Mouse (Mus musculus): ENCODE results near the gene AC124502.3. TPM values are rescaled to one million over a fixed set of nuclear protein-coding genes. Genes with fewer than 3 reads are reported as not detected.

AC124502.3 gene
- polyA plus RNA-seq, 1 experiment from 2014 or later: 1.5 TPM

DNA sequence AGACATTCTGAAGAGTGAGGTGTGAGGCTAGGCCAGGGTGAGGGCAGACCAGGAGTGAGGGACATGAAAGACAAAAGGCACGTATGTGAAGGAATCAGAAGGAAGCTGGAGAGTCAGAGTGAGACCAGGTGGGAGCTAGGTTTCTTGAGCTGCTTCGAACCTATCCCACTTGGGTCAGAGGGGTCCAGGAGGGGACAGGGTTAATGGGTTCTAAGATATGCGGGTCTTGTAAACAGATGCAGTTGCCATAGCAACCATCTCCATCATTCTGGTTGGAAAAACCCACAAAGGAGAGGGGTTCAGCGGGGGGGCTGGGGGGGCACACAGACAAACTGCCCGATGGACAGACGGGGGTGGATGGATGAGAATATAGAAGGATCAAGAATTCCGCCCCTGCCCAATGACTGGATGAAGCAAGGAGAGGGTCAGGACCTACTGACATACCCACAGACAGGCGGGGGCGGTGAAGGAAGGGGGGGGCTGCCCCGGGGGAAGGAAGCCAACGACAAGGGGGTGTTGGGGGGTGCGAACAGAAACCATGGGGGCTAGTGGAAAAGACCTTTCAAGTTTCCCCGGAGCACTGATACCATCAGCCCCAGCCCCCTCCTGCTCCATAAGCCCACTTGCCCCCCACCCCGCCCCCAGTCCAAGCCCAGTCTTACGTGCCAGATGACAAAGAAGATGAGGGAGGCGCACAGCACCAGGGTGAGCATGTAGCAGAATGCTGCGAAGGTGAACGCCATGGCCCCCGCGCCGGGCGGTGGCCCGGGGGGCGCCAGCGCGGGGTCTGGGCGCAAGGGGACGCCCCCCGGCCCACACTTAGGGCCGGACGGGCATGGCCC, 59.1 kb downstream of the AC124502.3 start:
- Histone ChIP-seq H3K9ac (ENCODE audit: low read depth, low read length) (peak overlapping the region; percentile 78), H3K4me3 (ENCODE audit: low read length) (peak overlapping the region; percentile 61), H3K4me2 (ENCODE audit: low read depth, low read length) (peak overlapping the region; percentile 100), H3K4me1 (ENCODE audit: control insufficient read depth, insufficient read depth, low read length) (peaks cover 27% of the 10 kb centered on the region), H3K36me3 (ENCODE audit: control insufficient read depth, insufficient read depth, low read length) (peaks cover 17% of the 10 kb centered on the region), H3K9me3 (ENCODE audit: control insufficient read depth, low read length) (no peaks in the 10 kb centered on the region), H3K27ac (ENCODE audit: low read length) (no peak overlapping the region), H3K27me3 (replicated peaks; ENCODE audit: control insufficient read depth, insufficient read depth, low read length) (no peaks in the 10 kb centered on the region)
- ATAC-seq: peak; percentile 6; the same call in 1 of the 2 replicates
- 4% methylated on average over 20 of the region's 31 CpGs for WGBS

DNA sequence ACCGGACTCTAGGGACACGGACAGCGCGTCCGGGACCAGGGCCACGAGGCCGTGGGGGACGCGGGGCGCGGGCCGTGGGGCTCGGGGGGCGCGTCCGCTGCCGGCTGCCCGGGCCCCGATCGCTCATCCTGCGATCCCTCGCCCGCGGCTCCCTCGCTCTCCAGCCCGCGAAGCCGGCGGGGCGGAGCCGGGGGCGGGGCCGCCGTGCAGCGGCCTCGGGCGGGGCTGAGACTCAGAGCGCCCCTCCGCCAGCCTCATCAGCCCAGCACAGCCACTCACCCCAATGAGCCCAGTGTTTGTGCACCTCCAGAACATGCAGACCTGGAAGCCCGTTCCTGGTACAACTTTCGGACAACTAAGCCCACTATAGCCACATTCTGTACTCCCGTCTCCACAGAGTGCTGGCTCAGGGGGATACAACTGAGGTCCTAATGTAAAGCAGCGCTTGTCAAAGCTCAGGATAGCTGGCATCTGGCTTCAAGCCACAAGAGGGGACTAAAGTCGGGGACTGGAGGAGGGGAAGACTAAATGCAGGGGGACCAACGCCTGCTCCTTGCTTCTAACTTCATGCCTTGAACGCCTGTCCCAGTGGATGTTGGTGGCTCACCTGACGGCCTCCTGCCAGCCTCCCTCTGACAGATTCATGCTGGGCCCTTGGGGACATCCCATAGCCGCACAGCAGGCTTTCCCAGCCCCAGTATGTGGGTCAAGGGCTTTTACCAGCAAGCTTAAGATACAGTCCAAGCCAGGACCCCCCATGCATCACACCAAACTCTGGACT, 59.9 kb downstream of the AC124502.3 start, which contains the start of gene Cnih2:
Gene Cnih2, minus strand, starts transcription at position 159 of the 781 bp plus-strand sequence.
- Histone ChIP-seq H3K4me2 (ENCODE audit: low read depth, low read length) (peak within 1 kb of the TSS; percentile 100), H3K27ac (ENCODE audit: low read length) (no peak within 1 kb of the TSS), H3K36me3 (ENCODE audit: control insufficient read depth, insufficient read depth, low read length) (peaks cover 17% of the 10 kb centered on the region), H3K9me3 (ENCODE audit: control insufficient read depth, low read length) (no peaks in the 10 kb centered on the region), H3K4me3 (ENCODE audit: low read length) (peak within 1 kb of the TSS; percentile 61), H3K9ac (ENCODE audit: low read depth, low read length) (peak within 1 kb of the TSS; percentile 78), H3K4me1 (ENCODE audit: control insufficient read depth, insufficient read depth, low read length) (peaks cover 27% of the 10 kb centered on the region), H3K27me3 (replicated peaks; ENCODE audit: control insufficient read depth, insufficient read depth, low read length) (no peaks in the 10 kb centered on the region)
- WGBS: 5% methylated on average over 40 of the region's 48 CpGs
- peak; percentile 70 for ATAC-seq

Other genes with a start within 250 kb of the AC124502.3 start
- gene Rbm4, start 245.0 kb upstream of the AC124502.3 start, polyA plus RNA-seq (2015; fragmentation: Nextera tagmentation; extraction: Ambion mirVana): 47.3 and 49.4 TPM in 2 replicates
- gene Gm21992, start 227.3 kb upstream of the AC124502.3 start, polyA plus RNA-seq (2015; fragmentation: Nextera tagmentation; extraction: Ambion mirVana): 29.4 and 30.1 TPM in 2 replicates
- 73.1 and 77.0 TPM in 2 replicates for gene Rbm14, start 227.3 kb upstream of the AC124502.3 start, polyA plus RNA-seq (2015; fragmentation: Nextera tagmentation; extraction: Ambion mirVana)
- 61.4 and 65.8 TPM in 2 replicates for gene Ccs, start 199.6 kb upstream of the AC124502.3 start, polyA plus RNA-seq (2015; fragmentation: Nextera tagmentation; extraction: Ambion mirVana)
- 0.06 TPM in 1 of 2 replicates, not detected in the other for gene Ccdc87, start 199.5 kb upstream of the AC124502.3 start, polyA plus RNA-seq (2015; fragmentation: Nextera tagmentation; extraction: Ambion mirVana)
- gene Ctsf, start 183.8 kb upstream of the AC124502.3 start, polyA plus RNA-seq (2015; fragmentation: Nextera tagmentation; extraction: Ambion mirVana): 24.0 and 26.3 TPM in 2 replicates
- gene Actn3, start 161.0 kb upstream of the AC124502.3 start, polyA plus RNA-seq (2015; fragmentation: Nextera tagmentation; extraction: Ambion mirVana): 1.1 and 1.3 TPM in 2 replicates
- gene Zdhhc24, start 160.2 kb upstream of the AC124502.3 start, polyA plus RNA-seq (2015; fragmentation: Nextera tagmentation; extraction: Ambion mirVana): 10.9 and 11.1 TPM in 2 replicates
- 2.4 and 2.8 TPM in 2 replicates for gene Bbs1, start 132.3 kb upstream of the AC124502.3 start, polyA plus RNA-seq (2015; fragmentation: Nextera tagmentation; extraction: Ambion mirVana)
- 137 and 138 TPM in 2 replicates for gene Dpp3, start 110.6 kb upstream of the AC124502.3 start, polyA plus RNA-seq (2015; fragmentation: Nextera tagmentation; extraction: Ambion mirVana)
- 1.3 and 1.6 TPM in 2 replicates for gene Peli3, start 95.8 kb upstream of the AC124502.3 start, polyA plus RNA-seq (2015; fragmentation: Nextera tagmentation; extraction: Ambion mirVana)
- gene Mrpl11, start 76.7 kb upstream of the AC124502.3 start, polyA plus RNA-seq (2015; fragmentation: Nextera tagmentation; extraction: Ambion mirVana): 88.1 and 98.2 TPM in 2 replicates
- 0.13 and 0.22 TPM in 2 replicates for gene Npas4, start 48.6 kb upstream of the AC124502.3 start, polyA plus RNA-seq (2015; fragmentation: Nextera tagmentation; extraction: Ambion mirVana)
- gene Slc29a2, start 15.0 kb upstream of the AC124502.3 start, polyA plus RNA-seq (2015; fragmentation: Nextera tagmentation; extraction: Ambion mirVana): 4.5 and 5.4 TPM in 2 replicates
- gene B4gat1, start 65 bp upstream of the AC124502.3 start, polyA plus RNA-seq (2015; fragmentation: Nextera tagmentation; extraction: Ambion mirVana): 34.2 and 39.3 TPM in 2 replicates
- gene Brms1, start 2.5 kb downstream of the AC124502.3 start, polyA plus RNA-seq (2015; fragmentation: Nextera tagmentation; extraction: Ambion mirVana): 43.7 and 44.1 TPM in 2 replicates
- 2.5 and 2.8 TPM in 2 replicates for gene Rin1, start 11.6 kb downstream of the AC124502.3 start, polyA plus RNA-seq (2015; fragmentation: Nextera tagmentation; extraction: Ambion mirVana)
- gene Cd248, start 29.2 kb downstream of the AC124502.3 start, polyA plus RNA-seq (2015; fragmentation: Nextera tagmentation; extraction: Ambion mirVana): 42.8 and 49.6 TPM in 2 replicates
- gene Tmem151a, start 46.6 kb downstream of the AC124502.3 start, polyA plus RNA-seq (2015; fragmentation: Nextera tagmentation; extraction: Ambion mirVana): 4.7 and 5.1 TPM in 2 replicates
- 155 and 176 TPM in 2 replicates for gene Yif1a, start 49.6 kb downstream of the AC124502.3 start, polyA plus RNA-seq (2015; fragmentation: Nextera tagmentation; extraction: Ambion mirVana)
- 8.1 and 8.3 TPM in 2 replicates for gene Cnih2, start 59.6 kb downstream of the AC124502.3 start, polyA plus RNA-seq (2015; fragmentation: Nextera tagmentation; extraction: Ambion mirVana)
- gene Rab1b, start 68.2 kb downstream of the AC124502.3 start, polyA plus RNA-seq (2015; fragmentation: Nextera tagmentation; extraction: Ambion mirVana): 241 and 244 TPM in 2 replicates
- 12.7 and 13.6 TPM in 2 replicates for gene Klc2, start 79.7 kb downstream of the AC124502.3 start, polyA plus RNA-seq (2015; fragmentation: Nextera tagmentation; extraction: Ambion mirVana)
- 11.4 and 13.8 TPM in 2 replicates for gene Pacs1, start 234.2 kb downstream of the AC124502.3 start, polyA plus RNA-seq (2015; fragmentation: Nextera tagmentation; extraction: Ambion mirVana)